Mouse (Mus musculus) olfactory bulb, adult 2 months (tissue): Measurements from ENCODE around the gene Man1c1.

ENCODE experiments used
- CTCF ChIP-seq: fragments of 200-500 bp; IDR thresholded peaks from 2 replicates; pipeline ENCODE4 v1.5.1; 2012; ENCODE audit warnings: low read depth, mild to moderate bottlenecking, low read length, moderate library complexity; ENCODE audit not compliant: insufficient read depth
- POLR2A ChIP-seq: fragments of 200-500 bp; IDR thresholded peaks from 2 replicates; pipeline ENCODE4 v1.6.1; 2012; ENCODE audit warnings: mild to moderate bottlenecking, low read depth, low read length, moderate library complexity; ENCODE audit not compliant: insufficient read depth

DNA sequence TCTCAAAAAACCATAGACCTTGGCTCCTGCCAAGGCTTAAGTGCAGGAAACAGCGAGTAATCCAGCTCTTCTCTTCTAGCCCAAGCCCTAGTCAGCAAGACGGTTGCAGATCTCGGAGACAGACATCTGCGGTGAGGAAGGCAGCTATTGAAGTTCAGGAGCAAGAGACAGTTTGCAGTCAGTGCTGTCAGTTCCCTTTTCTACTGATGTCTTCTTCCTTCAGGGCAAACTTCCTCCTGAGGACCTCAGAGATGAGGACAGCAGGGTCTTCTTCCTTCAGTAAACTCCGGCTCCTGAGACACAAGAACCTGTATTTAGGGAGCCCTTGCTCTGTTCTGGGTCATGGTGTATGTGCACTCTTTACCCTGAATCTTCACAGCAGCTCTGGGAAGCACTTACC lies 177.9 kb downstream of the Man1c1 start:
- TF ChIP-seq CTCF = no peak
- TF ChIP-seq POLR2A = no peak
